Comparison of ENCODE assay signal across 13 mouse cellular contexts in the genomic region with DNA sequence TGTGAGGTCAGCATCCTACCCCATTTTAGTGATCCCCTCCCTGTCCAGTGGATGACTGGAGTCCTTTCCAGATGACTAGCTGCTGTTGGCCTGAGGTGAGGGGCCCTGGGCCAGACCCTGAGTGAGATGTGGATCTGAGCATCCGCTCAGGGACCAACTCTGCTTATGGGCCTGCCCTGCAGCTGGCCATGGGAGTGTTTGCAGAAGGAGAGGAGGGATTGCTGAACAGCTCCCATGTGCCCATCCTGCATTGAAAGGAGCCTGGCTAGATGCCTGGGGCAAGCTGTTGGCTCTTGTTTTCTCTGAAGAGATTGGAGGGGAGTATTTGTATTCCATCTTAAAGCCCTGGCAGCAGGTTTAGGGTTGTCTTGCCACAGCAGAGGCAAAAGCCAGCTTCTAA.
DNase-seq lines count a peak whose midpoint lies in the region; ATAC-seq lines count a peak whose summit lies in the region.
"Had no signal": no experiment of that assay in that cellular context is flagged by ENCODE, and none has a peak within 500 bp of the region (broad histone marks: within the 10 kb centered on the region; RNA-seq: fewer than 3 reads in every experiment).

No protein-coding gene starts in this region.

- no peak for DNase-seq in frontal cortex, postnatal 36 days (ENCODE audit: low spot score in 2 of 2)
- DNase-seq in midbrain, embryonic 10.5 days (ENCODE audit: low spot score), result no peak
- DNase-seq in gastrocnemius, adult 18-20 months (ENCODE audit: low spot score), result peak; percentile 56
- DNase-seq in kidney, postnatal 14 days, result no peak
- no peak for DNase-seq in testis, postnatal 14 days (ENCODE audit: low spot score)
- DNase-seq: cerebellum, adult 2 months; kidney, adult 2 months; liver, embryonic 13.5 days; retina, postnatal 1 day had no signal

- no peak overlapping the region for H3K9ac ChIP-seq in midbrain, embryonic 13.5 days (replicated peaks)
- H3K9ac ChIP-seq in hindbrain, embryonic 15.5 days, result no peak overlapping the region
- H3K9ac ChIP-seq: embryonic facial prominence, embryonic 13.5 days; liver, embryonic 13.5 days had no signal

- 77% methylated on average over 1 of the region's 1 CpGs for WGBS in midbrain, embryonic 13.5 days
- WGBS in midbrain, embryonic 10.5 days, result 95% methylated on average over 1 of the region's 1 CpGs
- WGBS in hindbrain, embryonic 15.5 days, result 84% methylated on average over 1 of the region's 1 CpGs

- H3K4me2 ChIP-seq in midbrain, embryonic 13.5 days (replicated peaks), result no peak overlapping the region
- H3K4me2 ChIP-seq in hindbrain, embryonic 15.5 days, result no peak overlapping the region
- H3K4me2 ChIP-seq: embryonic facial prominence, embryonic 13.5 days; liver, embryonic 13.5 days had no signal

- no peaks in the 10 kb centered on the region for H3K4me1 ChIP-seq in midbrain, embryonic 13.5 days (replicated peaks)
- H3K4me1 ChIP-seq in midbrain, embryonic 10.5 days, result no peaks in the 10 kb centered on the region; the same call in 1 of the 2 replicates
- H3K4me1 ChIP-seq in hindbrain, embryonic 15.5 days (replicated peaks), result peaks cover 12% of the 10 kb centered on the region
- H3K4me1 ChIP-seq: liver, embryonic 13.5 days had no signal

- no peak overlapping the region for H3K27ac ChIP-seq in midbrain, embryonic 13.5 days
- no peak overlapping the region for H3K27ac ChIP-seq in midbrain, embryonic 10.5 days (replicated peaks)
- H3K27ac ChIP-seq in hindbrain, embryonic 15.5 days (replicated peaks), result no peak overlapping the region
- H3K27ac ChIP-seq: embryonic facial prominence, embryonic 13.5 days; liver, embryonic 13.5 days had no signal

- no peaks in the 10 kb centered on the region for H3K9me3 ChIP-seq in midbrain, embryonic 13.5 days
- no peaks in the 10 kb centered on the region for H3K9me3 ChIP-seq in midbrain, embryonic 10.5 days (replicated peaks)
- H3K9me3 ChIP-seq in hindbrain, embryonic 15.5 days, result no peaks in the 10 kb centered on the region
- H3K9me3 ChIP-seq: embryonic facial prominence, embryonic 13.5 days; liver, embryonic 13.5 days had no signal

- 0 out of 2 replicates have a peak, but pooled peaks have one; percentile 23 for ATAC-seq in frontal cortex, adult (ENCODE audit: low TSS enrichment)
- ATAC-seq in midbrain, embryonic 13.5 days, result peak; percentile 76
- peak; percentile 83 for ATAC-seq in hindbrain, embryonic 15.5 days (ENCODE audit: low FRiP score, low read depth)

- H3K4me3 ChIP-seq in midbrain, embryonic 13.5 days (replicated peaks), result no peak overlapping the region
- H3K4me3 ChIP-seq in midbrain, embryonic 10.5 days, result no peak overlapping the region
- H3K4me3 ChIP-seq in hindbrain, embryonic 15.5 days, result no peak overlapping the region
- H3K4me3 ChIP-seq: embryonic facial prominence, embryonic 13.5 days; liver, embryonic 13.5 days had no signal

- H3K27me3 ChIP-seq in midbrain, embryonic 13.5 days, result no peaks in the 10 kb centered on the region
- no peaks in the 10 kb centered on the region for H3K27me3 ChIP-seq in midbrain, embryonic 10.5 days (ENCODE audit: low read depth, poor library complexity, severe bottlenecking)
- H3K27me3 ChIP-seq in hindbrain, embryonic 15.5 days, result no peaks in the 10 kb centered on the region
- H3K27me3 ChIP-seq: embryonic facial prominence, embryonic 13.5 days; liver, embryonic 13.5 days had no signal

- H3K36me3 ChIP-seq in midbrain, embryonic 13.5 days, result no peaks in the 10 kb centered on the region
- H3K36me3 ChIP-seq in midbrain, embryonic 10.5 days, result no peaks in the 10 kb centered on the region
- H3K36me3 ChIP-seq in hindbrain, embryonic 15.5 days, result no peaks in the 10 kb centered on the region
- H3K36me3 ChIP-seq: embryonic facial prominence, embryonic 13.5 days; liver, embryonic 13.5 days had no signal

Comparison
In these comparisons a context has a peak if more than half of its experiments do, and no peak if none do; other contexts are left out.
1. ATAC-seq: peak in every context shown above with its lines; median percentile 83 in hindbrain, embryonic 15.5 days; 76 in midbrain, embryonic 13.5 days; 23 in frontal cortex, adult.